11 mouse cellular contexts compared by ENCODE assay signal in genomic region chr12:71544401-71545159, GRCm38 (mm10).
DNase-seq lines count a peak whose midpoint lies in the region; ATAC-seq lines count a peak whose summit lies in the region.
"Had no signal": no experiment of that assay in that cellular context is flagged by ENCODE, and none has a peak within 500 bp of the region (broad histone marks: within the 10 kb centered on the region; RNA-seq: fewer than 3 reads in every experiment).

No protein-coding gene starts in this region.

- H3K4me3 ChIP-seq in embryonic facial prominence, embryonic 12.5 days = no peak overlapping the region
- H3K4me3 ChIP-seq in macrophage (ENCODE audit: inconsistent target) = no peak overlapping the region
- H3K4me3 ChIP-seq: heart, adult 2 months; stomach, embryonic 15.5 days had no signal

- no peaks in the 10 kb centered on the region for H3K36me3 ChIP-seq in embryonic facial prominence, embryonic 12.5 days
- H3K36me3 ChIP-seq in macrophage (ENCODE audit: inconsistent target) = no peaks in the 10 kb centered on the region
- H3K36me3 ChIP-seq: stomach, embryonic 15.5 days had no signal

- WGBS in embryonic facial prominence, embryonic 12.5 days = 27% methylated on average over 8 of the region's 8 CpGs
- WGBS in macrophage (ENCODE audit: missing documents) = 50% methylated on average over 8 of the region's 8 CpGs

- no peaks in the 10 kb centered on the region for H3K9me3 ChIP-seq in embryonic facial prominence, embryonic 12.5 days
- H3K9me3 ChIP-seq: stomach, embryonic 15.5 days had no signal

- peak overlapping the region; percentile 55 for H3K27ac ChIP-seq in embryonic facial prominence, embryonic 12.5 days
- H3K27ac ChIP-seq in macrophage = peak overlapping the region; percentile 72
- H3K27ac ChIP-seq: heart, adult 2 months; stomach, embryonic 15.5 days had no signal

- no peaks in the 10 kb centered on the region for H3K79me2 ChIP-seq in macrophage (ENCODE audit: inconsistent target)

- ATAC-seq in cerebellum, adult (ENCODE audit: insufficient number of reproducible peaks, low FRiP score, low TSS enrichment) = peak; percentile 42; the same call in 1 of the 2 replicates
- peak; percentile 83; the same call in 1 of the 2 replicates for ATAC-seq in embryonic facial prominence, embryonic 12.5 days (ENCODE audit: insufficient number of reproducible peaks, insufficient read depth, low FRiP score, low TSS enrichment)

- H3K4me2 ChIP-seq in embryonic facial prominence, embryonic 12.5 days (replicated peaks) = no peak overlapping the region
- H3K4me2 ChIP-seq: stomach, embryonic 15.5 days had no signal

- H3K4me1 ChIP-seq in embryonic facial prominence, embryonic 12.5 days = peaks cover 40% of the 10 kb centered on the region

- no peaks in the 10 kb centered on the region for H3K27me3 ChIP-seq in embryonic facial prominence, embryonic 12.5 days
- H3K27me3 ChIP-seq: stomach, embryonic 15.5 days had no signal

- H3K9ac ChIP-seq in embryonic facial prominence, embryonic 12.5 days = no peak overlapping the region
- H3K9ac ChIP-seq: stomach, embryonic 15.5 days had no signal

- DNase-seq in cerebellum, adult 11 months = no peak
- DNase-seq in layer of hippocampus, adult 9-11 months = peak; percentile 71
- DNase-seq in layer of hippocampus, postnatal 25 days (ENCODE audit: extremely low spot score in 1 of 2, low spot score in 1 of 2) = no peak
- no peak for DNase-seq in spleen, adult 12 weeks (ENCODE audit: low spot score)
- DNase-seq in gastrocnemius, postnatal 10 days = no peak
- DNase-seq: lung, postnatal 36 days had no signal
